Comparison of ENCODE assay signal across 11 mouse cellular contexts in genomic region chr9:21842391-21842790, GRCm38 (mm10). TPM values are rescaled to one million over a fixed set of nuclear protein-coding genes. Genes with fewer than 3 reads are reported as not detected.
DNase-seq lines count a peak whose midpoint lies in the region; ATAC-seq and TF ChIP-seq lines count a peak whose summit lies in the region.
"Had no signal": no experiment of that assay in that cellular context is flagged by ENCODE, and none has a peak within 500 bp of the region (broad histone marks: within the 10 kb centered on the region; RNA-seq: fewer than 3 reads in every experiment).

No protein-coding gene starts in this region.

- TF ChIP-seq CTCF in midbrain, postnatal 0 days (IDR thresholded peaks at IDR 0.05) = no peak

- H3K4me2 ChIP-seq in embryonic facial prominence, embryonic 15.5 days (replicated peaks) = no peak overlapping the region
- H3K4me2 ChIP-seq in intestine, embryonic 16.5 days (ENCODE audit: low read depth, low read length) = no peak overlapping the region
- peak overlapping the region; percentile 30; the same call in 1 of the 2 replicates for H3K4me2 ChIP-seq in lung, embryonic 15.5 days
- H3K4me2 ChIP-seq in midbrain, postnatal 0 days (ENCODE audit: low read depth, low read length, poor library complexity, severe bottlenecking) = no peak overlapping the region

- 43% methylated on average over 5 of the region's 5 CpGs for WGBS in embryonic facial prominence, embryonic 15.5 days
- 36% methylated on average over 5 of the region's 5 CpGs for WGBS in intestine, embryonic 16.5 days
- 24% methylated on average over 5 of the region's 5 CpGs for WGBS in lung, embryonic 15.5 days
- 62% methylated on average over 5 of the region's 5 CpGs for WGBS in midbrain, postnatal 0 days

- no peaks in the 10 kb centered on the region for H3K9me3 ChIP-seq in embryonic facial prominence, embryonic 15.5 days (replicated peaks)
- no peaks in the 10 kb centered on the region for H3K9me3 ChIP-seq in intestine, embryonic 16.5 days (ENCODE audit: control insufficient read depth, low read length)
- H3K9me3 ChIP-seq in lung, embryonic 15.5 days = no peaks in the 10 kb centered on the region
- H3K9me3 ChIP-seq in midbrain, postnatal 0 days (ENCODE audit: low read length) = no peaks in the 10 kb centered on the region

- H3K9ac ChIP-seq in embryonic facial prominence, embryonic 15.5 days = no peak overlapping the region
- peak overlapping the region; percentile 17; the same call in 1 of the 2 replicates for H3K9ac ChIP-seq in intestine, embryonic 16.5 days (ENCODE audit: low read depth, low read length)
- no peak overlapping the region; the same call in 1 of the 2 replicates for H3K9ac ChIP-seq in lung, embryonic 15.5 days
- no peak overlapping the region for H3K9ac ChIP-seq in midbrain, postnatal 0 days (replicated peaks; ENCODE audit: low read length, poor library complexity, severe bottlenecking)

- peak; percentile 81 to 90 for DNase-seq in heart, adult 18-20 months
- DNase-seq in yolk sac, embryonic 10.5 days (ENCODE audit: low spot score) = no peak
- DNase-seq in midbrain, postnatal 0 days (ENCODE audit: low spot score) = no peak
- DNase-seq in left cerebral cortex, postnatal 14 days (ENCODE audit: low spot score in 2 of 2) = no peak
- DNase-seq in T-cell, adult 2 months (ENCODE audit: low spot score) = no peak
- DNase-seq: cerebellum, adult 11 months had no signal

- ATAC-seq in embryonic facial prominence, embryonic 15.5 days (ENCODE audit: insufficient number of reproducible peaks, low FRiP score, low TSS enrichment, low read depth) = no peak
- ATAC-seq in intestine, embryonic 16.5 days = peak; percentile 36
- ATAC-seq in lung, embryonic 15.5 days (ENCODE audit: borderline replicate concordance, extremely low read depth, low FRiP score, low TSS enrichment) = peak; percentile 37
- ATAC-seq in midbrain, postnatal 0 days (ENCODE audit: low FRiP score) = no peak
- ATAC-seq: midbrain, embryonic 16.5 days had no signal

- no peaks in the 10 kb centered on the region for H3K27me3 ChIP-seq in embryonic facial prominence, embryonic 15.5 days
- no peaks in the 10 kb centered on the region for H3K27me3 ChIP-seq in intestine, embryonic 16.5 days (replicated peaks; ENCODE audit: control insufficient read depth, insufficient read depth, low read length)
- no peaks in the 10 kb centered on the region for H3K27me3 ChIP-seq in lung, embryonic 15.5 days
- H3K27me3 ChIP-seq in midbrain, postnatal 0 days (ENCODE audit: insufficient read depth, low read length) = no peaks in the 10 kb centered on the region

- H3K4me1 ChIP-seq in embryonic facial prominence, embryonic 15.5 days = peaks cover 32% of the 10 kb centered on the region
- H3K4me1 ChIP-seq in intestine, embryonic 16.5 days (ENCODE audit: control insufficient read depth, insufficient read depth, low read length) = peaks cover 19% of the 10 kb centered on the region
- H3K4me1 ChIP-seq in lung, embryonic 15.5 days = peaks cover 59% of the 10 kb centered on the region
- H3K4me1 ChIP-seq in midbrain, postnatal 0 days (ENCODE audit: insufficient read depth, low read length) = no peaks in the 10 kb centered on the region

- peak overlapping the region; percentile 60; the same call in 1 of the 2 replicates for H3K27ac ChIP-seq in embryonic facial prominence, embryonic 15.5 days (replicated peaks)
- peak overlapping the region; percentile 79 for H3K27ac ChIP-seq in intestine, embryonic 16.5 days (ENCODE audit: low read length)
- H3K27ac ChIP-seq in lung, embryonic 15.5 days = peak overlapping the region; percentile 89
- H3K27ac ChIP-seq in midbrain, postnatal 0 days (ENCODE audit: low read depth, low read length) = no peak overlapping the region

- intact Hi-C loops in left cerebral cortex, postnatal 14 days (cut with DNase I) = no loop called here

- peaks cover 47% of the 10 kb centered on the region for H3K36me3 ChIP-seq in embryonic facial prominence, embryonic 15.5 days
- H3K36me3 ChIP-seq in intestine, embryonic 16.5 days (ENCODE audit: control insufficient read depth, insufficient read depth, low read length) = peaks cover 5% of the 10 kb centered on the region; the same call in 1 of the 2 replicates
- peaks cover 60% of the 10 kb centered on the region for H3K36me3 ChIP-seq in lung, embryonic 15.5 days
- H3K36me3 ChIP-seq in midbrain, postnatal 0 days (ENCODE audit: insufficient read depth, low read length) = no peaks in the 10 kb centered on the region

- H3K4me3 ChIP-seq in embryonic facial prominence, embryonic 15.5 days (replicated peaks) = no peak overlapping the region
- H3K4me3 ChIP-seq in intestine, embryonic 16.5 days (ENCODE audit: low read length) = no peak overlapping the region
- H3K4me3 ChIP-seq in lung, embryonic 15.5 days = no peak overlapping the region
- no peak overlapping the region for H3K4me3 ChIP-seq in midbrain, postnatal 0 days (ENCODE audit: low read depth, low read length)

RNA-seq across cellular contexts. Expression of gene Angptl8, which starts 7.1 kb away (rescaled TPM):
- 0.84 and 1.2 TPM in 2 replicates for polyA plus RNA-seq in embryonic facial prominence, embryonic 15.5 days (2015; fragmentation: Nextera tagmentation; extraction: Ambion mirVana)
- total RNA-seq in heart, adult 18-20 months (2021) = under 1 TPM in 1 of 2 experiments, not detected in 1; 0.69 TPM
- polyA plus RNA-seq in intestine, embryonic 16.5 days (2015; fragmentation: Nextera tagmentation; extraction: Ambion mirVana) = 17.3 and 18.4 TPM in 2 replicates
- 2.1 and 2.3 TPM in 2 replicates for polyA plus RNA-seq in lung, embryonic 15.5 days (2015; fragmentation: Nextera tagmentation; extraction: Ambion mirVana)
- not detected in 2 replicates for total RNA-seq in midbrain, postnatal 0 days (2014; rRNA removed)
- polyA plus RNA-seq in midbrain, postnatal 0 days (2015; fragmentation: Nextera tagmentation; extraction: Ambion mirVana) = 0.20 and 0.48 TPM in 2 replicates
- not detected for total RNA-seq in left cerebral cortex, postnatal 14 days (2021)
- total RNA-seq: layer of hippocampus, postnatal 25 days had no signal

RNA-seq across cellular contexts. Expression of gene Dock6, which starts 10.0 kb away (rescaled TPM):
- 34.5 and 37.7 TPM in 2 replicates for polyA plus RNA-seq in embryonic facial prominence, embryonic 15.5 days (2015; fragmentation: Nextera tagmentation; extraction: Ambion mirVana)
- 10 to 100 TPM; 24.3 to 24.6 TPM for total RNA-seq in heart, adult 18-20 months (2021)
- polyA plus RNA-seq in intestine, embryonic 16.5 days (2015; fragmentation: Nextera tagmentation; extraction: Ambion mirVana) = 23.3 and 24.7 TPM in 2 replicates
- 62.0 and 68.0 TPM in 2 replicates for polyA plus RNA-seq in lung, embryonic 15.5 days (2015; fragmentation: Nextera tagmentation; extraction: Ambion mirVana)
- total RNA-seq in midbrain, postnatal 0 days (2014; rRNA removed) = 18.0 and 18.8 TPM in 2 replicates
- polyA plus RNA-seq in midbrain, postnatal 0 days (2015; fragmentation: Nextera tagmentation; extraction: Ambion mirVana) = 10.3 and 11.3 TPM in 2 replicates
- total RNA-seq in left cerebral cortex, postnatal 14 days (2021) = 10 to 100 TPM; 18.5 to 22.6 TPM

RNA-seq across cellular contexts. Expression of gene Kank2, which starts 43.8 kb away (rescaled TPM):
- 25.2 and 26.2 TPM in 2 replicates for polyA plus RNA-seq in embryonic facial prominence, embryonic 15.5 days (2015; fragmentation: Nextera tagmentation; extraction: Ambion mirVana)
- 10 to 100 TPM; 58.1 to 60.8 TPM for total RNA-seq in heart, adult 18-20 months (2021)
- 9.7 and 9.9 TPM in 2 replicates for polyA plus RNA-seq in intestine, embryonic 16.5 days (2015; fragmentation: Nextera tagmentation; extraction: Ambion mirVana)
- polyA plus RNA-seq in lung, embryonic 15.5 days (2015; fragmentation: Nextera tagmentation; extraction: Ambion mirVana) = 27.7 and 30.0 TPM in 2 replicates
- total RNA-seq in midbrain, postnatal 0 days (2014; rRNA removed) = 14.9 and 15.2 TPM in 2 replicates
- 2.9 TPM in 2 replicates for polyA plus RNA-seq in midbrain, postnatal 0 days (2015; fragmentation: Nextera tagmentation; extraction: Ambion mirVana)
- 1 to 10 TPM; 7.4 to 7.6 TPM for total RNA-seq in left cerebral cortex, postnatal 14 days (2021)

Comparison
In these comparisons a context has a peak if more than half of its experiments do, and no peak if none do; other contexts are left out.
1. ATAC-seq: peak in intestine, embryonic 16.5 days (single experiment) and lung, embryonic 15.5 days (single experiment); none in embryonic facial prominence, embryonic 15.5 days (single experiment) and midbrain, postnatal 0 days (single experiment).
2. DNase-seq: peak in heart, adult 18-20 months (2 of 2); none in yolk sac, embryonic 10.5 days (single experiment), midbrain, postnatal 0 days (single experiment), left cerebral cortex, postnatal 14 days (0 of 2) and T-cell, adult 2 months (single experiment).